Mouse (Mus musculus): ENCODE measurements around the gene Cryl1.

GRCm38 (mm10) chr14:57315551-57315950 is 82.8 kb downstream of the Cryl1 start:
- TF ChIP-seq CTCF (IDR thresholded peaks at IDR 0.05; ENCODE audit: low read depth) = no peak
- no peak for TF ChIP-seq EP300 (IDR thresholded peaks at IDR 0.05; ENCODE audit: low read depth)
